Mouse (Mus musculus) adrenal gland, adult 8-10 months (tissue): ENCODE results near the gene Tec. TPM values are rescaled to one million over a fixed set of nuclear protein-coding genes. Genes with fewer than 3 reads are reported as not detected.

Experiments
- DNase-seq: peaks from one replicate; pipeline ENCODE4 v3.0.0; 2022
- total RNA-seq, 4 experiments: library from RNA; stranded (reverse); gene quantifications; 2 replicates each; pipeline ENCODE4 v1.2.4; 2022

The Tec gene
- total RNA-seq, 4 experiments from 2014 or later, result 2.0 to 3.8 (median 3.2) TPM

DNA sequence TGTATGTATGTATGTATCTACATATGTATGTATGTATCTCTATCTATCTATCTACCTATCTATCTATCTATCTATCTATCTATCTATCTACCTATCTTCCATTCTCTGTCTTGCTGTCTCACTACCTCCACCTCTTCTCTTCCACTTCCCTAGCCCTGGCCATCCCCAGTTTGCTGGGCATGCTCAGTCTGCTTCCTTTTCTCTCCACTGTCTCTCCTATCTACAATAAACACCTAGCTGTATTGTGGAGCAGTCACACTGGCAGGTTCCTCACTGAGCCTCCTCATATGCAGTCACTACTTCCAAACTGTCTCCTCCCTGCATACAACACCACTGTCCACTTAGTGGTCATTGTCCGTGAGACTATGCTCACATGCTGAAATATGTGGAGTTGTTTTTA is 135.4 kb downstream of the Tec start:
- no peak for DNase-seq

DNA sequence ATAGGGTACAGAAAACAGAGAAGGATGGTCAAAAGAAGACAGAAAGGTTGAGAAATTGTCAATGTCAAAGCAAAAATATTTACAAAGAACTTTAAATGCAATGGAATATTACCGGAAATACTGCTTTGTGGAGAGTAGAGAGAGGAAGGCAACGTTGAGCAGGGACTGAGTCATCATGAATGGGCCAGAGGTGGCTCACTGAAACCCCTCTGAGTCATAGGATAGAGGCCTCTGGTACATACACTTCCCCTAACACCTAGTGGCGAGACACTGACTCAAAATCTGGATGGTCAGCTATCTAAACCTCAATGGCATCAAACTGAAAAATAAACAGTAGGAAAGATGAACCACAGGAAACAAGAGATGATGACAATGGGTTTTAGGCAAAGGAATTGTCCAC is 142.9 kb downstream of the Tec start:
- no peak for DNase-seq

DNA sequence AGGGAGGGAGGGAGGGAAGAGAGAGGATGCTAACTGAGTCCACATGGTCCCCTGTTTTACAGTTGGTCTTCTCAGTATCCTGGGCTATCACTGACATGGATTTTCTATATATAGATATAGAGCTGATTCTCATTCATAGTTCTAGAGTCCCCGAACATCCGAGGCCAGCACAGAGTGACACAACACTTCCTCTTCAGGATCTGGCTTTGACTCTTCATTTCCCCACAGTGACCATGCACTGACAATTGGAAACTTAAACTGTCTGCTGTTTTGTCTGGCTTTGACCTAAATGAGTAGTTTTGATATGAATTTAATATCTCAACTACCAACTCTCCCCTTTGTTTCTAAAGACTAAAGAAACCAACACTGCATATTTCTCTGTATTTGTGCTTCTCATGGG is 144.9 kb downstream of the Tec start:
- no peak for DNase-seq

DNA sequence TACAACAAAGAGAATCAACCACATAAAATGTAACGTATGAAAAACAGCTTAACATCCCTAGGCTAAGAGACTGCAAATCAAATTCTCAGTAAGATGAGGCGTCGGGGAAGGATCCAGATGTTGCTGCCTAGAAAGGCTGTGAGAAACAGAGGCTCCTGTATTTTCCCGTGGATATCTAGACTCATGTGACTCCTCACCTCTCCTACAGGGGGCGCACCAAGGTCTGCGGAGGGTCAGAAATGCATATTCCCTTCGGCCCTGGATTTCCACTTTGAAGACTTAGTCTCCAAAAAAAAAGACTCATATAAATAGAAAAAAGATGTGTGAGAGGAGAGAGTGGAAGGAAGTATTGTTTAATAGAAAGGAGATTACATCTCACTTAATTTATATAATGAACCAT is 147.7 kb downstream of the Tec start:
- DNase-seq, result no peak

DNA sequence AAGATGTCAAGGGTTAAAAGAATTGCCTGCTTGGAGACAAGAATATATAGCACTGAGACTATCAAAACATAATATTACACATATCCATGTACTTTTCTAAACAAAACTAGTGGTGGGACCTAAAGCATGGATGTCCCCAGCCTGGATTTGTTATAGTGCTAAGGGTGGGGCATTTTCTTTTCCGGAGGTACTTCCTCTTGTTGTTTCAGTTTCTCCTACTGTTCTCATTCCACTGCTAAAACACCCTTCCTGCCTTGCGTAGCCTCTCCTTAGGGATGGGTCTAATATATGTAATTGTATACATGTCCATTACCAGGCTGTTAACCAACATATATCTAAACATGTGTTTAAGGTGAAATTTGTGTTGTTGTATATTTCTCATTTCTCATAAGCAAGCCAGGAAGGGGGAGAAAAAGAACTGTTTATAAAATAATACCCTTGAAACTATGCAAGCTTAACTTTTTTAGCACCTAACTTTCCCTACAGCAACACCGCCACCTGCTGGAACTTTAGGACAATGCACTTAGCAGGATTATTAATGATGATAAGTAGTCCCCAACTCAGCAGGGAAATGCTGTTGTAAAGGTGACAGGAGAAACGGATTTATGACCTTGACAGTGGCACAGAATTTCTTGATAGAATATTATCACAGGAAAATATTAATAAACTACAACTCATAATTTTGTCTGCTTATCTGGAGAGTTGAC is 157.6 kb downstream of the Tec start:
- DNase-seq, result peak; percentile 18

DNA sequence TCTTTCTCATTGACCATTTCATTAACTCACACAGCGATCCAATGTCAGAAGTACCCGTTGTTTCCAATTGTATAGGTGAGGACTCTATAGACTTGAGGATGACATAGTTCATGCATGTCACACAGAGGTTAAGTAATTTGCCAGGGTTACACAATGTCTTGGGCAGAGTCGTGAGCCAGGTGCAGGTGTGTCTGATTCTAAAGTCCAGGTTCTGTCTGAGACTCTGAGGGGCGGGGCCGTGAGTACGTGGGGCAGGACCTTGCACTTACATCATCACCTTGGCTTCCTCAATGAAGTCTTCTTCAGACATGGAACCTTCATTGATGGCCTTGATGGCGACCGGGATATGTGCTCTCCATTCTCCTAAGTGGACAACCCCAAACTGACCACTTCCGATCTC is 158.3 kb downstream of the Tec start:
- DNase-seq, result no peak

DNA sequence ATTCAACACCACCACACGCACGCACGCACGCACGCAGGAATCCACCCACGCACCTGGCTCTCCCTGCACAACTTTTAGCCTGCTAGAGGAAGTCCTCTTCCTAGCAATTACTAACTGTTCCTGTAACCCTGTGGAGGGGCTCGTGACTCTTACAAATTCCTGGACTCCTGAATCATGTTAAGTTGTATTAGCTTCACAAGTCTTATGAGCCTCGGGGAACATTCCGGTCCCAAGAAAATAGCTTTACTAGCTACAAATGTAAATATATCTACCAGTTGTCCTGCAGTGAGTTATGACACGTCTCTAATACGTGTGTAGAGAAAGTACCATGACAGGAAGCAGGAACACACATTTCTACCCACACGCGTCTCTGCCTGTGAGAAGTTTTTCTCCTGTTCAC is 158.8 kb downstream of the Tec start:
- no peak for DNase-seq

DNA sequence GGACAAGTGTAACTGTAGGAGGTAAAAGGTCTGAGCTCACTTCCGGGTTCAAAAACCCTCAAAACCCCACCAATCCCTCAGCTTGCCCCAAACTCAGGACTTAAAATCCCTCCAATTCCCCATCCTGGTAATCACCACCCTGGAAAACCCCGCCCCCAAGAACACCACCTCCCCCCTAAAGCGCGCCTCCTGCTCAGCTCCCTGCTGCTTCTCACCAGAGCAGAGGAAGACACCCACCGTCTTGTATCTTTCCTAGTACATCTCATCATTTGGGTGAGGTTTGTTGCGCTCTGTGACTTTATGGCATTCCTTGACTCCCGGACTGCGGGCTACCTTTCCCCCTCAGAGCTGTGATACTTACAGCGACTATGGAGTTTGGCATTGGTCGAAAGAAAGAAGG is 161.6 kb downstream of the Tec start:
- no peak for DNase-seq

DNA sequence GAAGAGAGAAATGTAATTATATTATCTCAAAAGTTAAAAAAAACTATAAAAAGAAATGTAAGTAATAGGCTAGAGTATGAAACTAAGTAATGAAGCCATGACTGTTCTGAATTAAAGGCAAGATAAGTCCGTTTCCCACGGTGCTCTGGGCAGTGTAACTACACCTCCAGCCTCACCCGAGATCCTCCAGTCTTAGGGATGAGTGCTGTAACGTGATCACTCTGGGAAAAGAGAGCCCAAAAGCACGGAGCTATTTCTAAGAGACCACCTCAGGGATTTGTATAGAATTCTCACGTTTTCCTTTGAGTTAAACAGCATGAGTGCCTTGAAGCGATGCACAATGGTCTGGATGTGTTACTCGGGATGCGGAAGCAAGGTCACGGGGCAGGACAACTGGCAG is 162.2 kb downstream of the Tec start:
- DNase-seq, result no peak

Other genes starting within 250 kb of the Tec start
- under 1 TPM in 1 of 4 experiments, not detected in 3; 0.15 TPM for gene Cnga1, start 224.2 kb downstream of the Tec start, total RNA-seq
- 1 to 10 TPM in 1 of 4 experiments, under 1 TPM in 3; 0.24 to 3.5 (median 0.60) TPM for gene Nipal1, start 220.7 kb downstream of the Tec start, total RNA-seq
- under 1 TPM; 0.07 to 0.27 (median 0.16) TPM for gene Txk, start 115.7 kb downstream of the Tec start, total RNA-seq
- gene Slain2, start 45.8 kb upstream of the Tec start, total RNA-seq, result 10 to 100 TPM; 48.1 to 67.9 (median 61.7) TPM
- gene Gm10135, start 106.2 kb upstream of the Tec start, total RNA-seq, result not detected
- 10 to 100 TPM in 2 of 4 experiments, 1 to 10 TPM in 2; 7.7 to 13.1 (median 11.3) TPM for gene Slc10a4, start 138.4 kb upstream of the Tec start, total RNA-seq